Mouse (Mus musculus) bone marrow macrophage, adult 2 months (primary cell): ENCODE data around the gene Lrrc46. TPM values are rescaled to one million over a fixed set of nuclear protein-coding genes. Genes with fewer than 3 reads are reported as not detected.

Source experiments
- H3K27ac ChIP-seq: 2 replicates; pipeline ENCODE4 v1.5.1; 2012; ENCODE audit warnings: low read depth, low read length; ENCODE audit not compliant: insufficient read depth
- H3K4me1 ChIP-seq: 2 replicates; pipeline ENCODE4 v1.6.1; 2012; ENCODE audit warnings: low read length; ENCODE audit not compliant: control insufficient read depth, insufficient read depth
- H3K4me3 ChIP-seq: 2 replicates; pipeline ENCODE4 v1.5.1; 2012; ENCODE audit warnings: mild to moderate bottlenecking, low read length, moderate library complexity; ENCODE audit not compliant: insufficient read depth
- CTCF ChIP-seq: IDR thresholded peaks from 2 replicates; pipeline ENCODE4 v1.5.1; 2012; ENCODE audit warnings: low read depth, mild to moderate bottlenecking, low read length, moderate library complexity
- POLR2A ChIP-seq: IDR thresholded peaks from 2 replicates; pipeline ENCODE4 v1.6.1; 2012; ENCODE audit warnings: mild to moderate bottlenecking, low read depth, low read length, borderline replicate concordance
- polyA plus RNA-seq: library from polyadenylated mRNA; stranded (reverse); fragments of >200 nt; gene quantifications from 2 replicates; pipeline ENCODE4 v1.2.4, GENCODE M21; 2012; ENCODE audit not compliant: missing spikeins, insufficient read depth, insufficient read length

Gene Lrrc46
- polyA plus RNA-seq, result not detected in 2 replicates

- Histone ChIP-seq H3K27ac (no peak within 1 kb of the TSS), H3K4me1 (peaks cover 8% of the 10 kb centered on the region), H3K4me3 (peak within 1 kb of the TSS; percentile 82)
- TF ChIP-seq POLR2A, result no peak
- TF ChIP-seq CTCF, result no peak
Observed at GRCm38 (mm10) chr11:97041022-97041899, at the start of gene Lrrc46, which contains the start of gene Mrpl10. TSS of gene Lrrc46 (minus strand) at chr11:97041407. TSS of gene Mrpl10 (plus strand) at chr11:97041560.

- H3K27ac ChIP-seq, result no peak overlapping the region
- peaks cover 17% of the 10 kb centered on the region for H3K4me1 ChIP-seq
- no peak overlapping the region for H3K4me3 ChIP-seq
- TF ChIP-seq POLR2A (no peak), CTCF (no peak)
Observed at GRCm38 (mm10) chr11:97086365-97086764, 45.2 kb upstream of the Lrrc46 start.

- Histone ChIP-seq H3K27ac (no peak overlapping the region), H3K4me3 (no peak overlapping the region), H3K4me1 (peaks cover 17% of the 10 kb centered on the region)
- no peak for TF ChIP-seq POLR2A
- TF ChIP-seq CTCF, result no peak
Observed at GRCm38 (mm10) chr11:97084821-97085505, 43.8 kb upstream of the Lrrc46 start.

- TF ChIP-seq POLR2A (no peak), CTCF (no peak)
- Histone ChIP-seq H3K27ac (no peak overlapping the region), H3K4me3 (no peak overlapping the region), H3K4me1 (peaks cover 17% of the 10 kb centered on the region)
Observed at GRCm38 (mm10) chr11:97083401-97084140, 42.4 kb upstream of the Lrrc46 start.

- H3K27ac ChIP-seq, result no peak overlapping the region
- H3K4me1 ChIP-seq, result peaks cover 17% of the 10 kb centered on the region
- no peak overlapping the region for H3K4me3 ChIP-seq
- TF ChIP-seq CTCF (peak; percentile 66), POLR2A (no peak)
Observed at GRCm38 (mm10) chr11:97082977-97083376, 41.8 kb upstream of the Lrrc46 start.

GRCm38 (mm10) chr11:97080291-97080690, 39.1 kb upstream of the Lrrc46 start:
- no peak for TF ChIP-seq POLR2A
- no peak for TF ChIP-seq CTCF
- Histone ChIP-seq H3K27ac (no peak overlapping the region), H3K4me3 (no peak overlapping the region), H3K4me1 (peaks cover 17% of the 10 kb centered on the region)

GRCm38 (mm10) chr11:97078751-97079150, 37.5 kb upstream of the Lrrc46 start:
- H3K4me3 ChIP-seq, result no peak overlapping the region
- H3K4me1 ChIP-seq, result peaks cover 8% of the 10 kb centered on the region
- TF ChIP-seq CTCF (no peak), POLR2A (no peak)
- H3K27ac ChIP-seq, result no peak overlapping the region

GRCm38 (mm10) chr11:97074235-97074634, 33.0 kb upstream of the Lrrc46 start:
- no peak overlapping the region for H3K27ac ChIP-seq
- H3K4me1 ChIP-seq, result no peaks in the 10 kb centered on the region
- no peak for TF ChIP-seq POLR2A
- TF ChIP-seq CTCF, result no peak
- no peak overlapping the region for H3K4me3 ChIP-seq

GRCm38 (mm10) chr11:97072533-97072932, 31.3 kb upstream of the Lrrc46 start:
- Histone ChIP-seq H3K27ac (no peak overlapping the region), H3K4me1 (no peaks in the 10 kb centered on the region), H3K4me3 (no peak overlapping the region)
- TF ChIP-seq POLR2A, result no peak
- no peak for TF ChIP-seq CTCF

- Histone ChIP-seq H3K4me1 (no peaks in the 10 kb centered on the region), H3K27ac (no peak overlapping the region), H3K4me3 (no peak overlapping the region)
- no peak for TF ChIP-seq CTCF
Observed at GRCm38 (mm10) chr11:97071129-97071528, 29.9 kb upstream of the Lrrc46 start.
